Mouse (Mus musculus) embryonic facial prominence, embryonic 13.5 days (tissue): ENCODE results near the gene Grb14. TPM values are rescaled to one million over a fixed set of nuclear protein-coding genes. Genes with fewer than 3 reads are reported as not detected.

Source experiments
- ATAC-seq: fragments of 200-750 bp; cut with Nextera tagmentation; 2 replicates; pipeline ENCODE4 v1.8.0; 2017; ENCODE audit warnings: low read depth; ENCODE audit not compliant: insufficient number of reproducible peaks, insufficient read depth, low FRiP score, low TSS enrichment
- H3K27ac ChIP-seq: fragments of 300-500 bp; sonication (generic); 2 replicates; pipeline ENCODE4 v1.5.1; 2015; ENCODE audit warnings: moderate library complexity, mild to moderate bottlenecking, inconsistent platforms
- H3K27me3 ChIP-seq: fragments of 300-500 bp; sonication (generic); 2 replicates; pipeline ENCODE4 v1.6.1; 2015; ENCODE audit warnings: mild to moderate bottlenecking, inconsistent platforms
- H3K36me3 ChIP-seq: fragments of 300-500 bp; sonication (generic); 2 replicates; pipeline ENCODE4 v1.6.1; 2015; ENCODE audit warnings: mild to moderate bottlenecking, inconsistent platforms
- H3K4me1 ChIP-seq: fragments of 300-500 bp; sonication (generic); 2 replicates; pipeline ENCODE4 v1.6.1; 2015; ENCODE audit warnings: inconsistent platforms
- H3K4me2 ChIP-seq: fragments of 300-500 bp; sonication (generic); 2 replicates; pipeline ENCODE4 v1.6.1; 2015; ENCODE audit warnings: moderate library complexity, mild to moderate bottlenecking, inconsistent platforms
- H3K4me3 ChIP-seq: fragments of 300-500 bp; sonication (generic); 2 replicates; pipeline ENCODE4 v1.5.1; 2015; ENCODE audit warnings: mild to moderate bottlenecking, inconsistent platforms
- H3K9ac ChIP-seq: fragments of 300-500 bp; sonication (generic); 2 replicates; pipeline ENCODE4 v1.6.1; 2015; ENCODE audit warnings: mild to moderate bottlenecking, inconsistent platforms
- H3K9me3 ChIP-seq: fragments of 300-500 bp; sonication (generic); 2 replicates; pipeline ENCODE4 v1.6.1; 2016; ENCODE audit warnings: inconsistent platforms
- WGBS: fragments of 180-500 bp; shearing (Covaris S2); methylation state at CpG from one replicate; pipeline ENCODE4 v1.1.7; 2015; ENCODE audit warnings: mixed read lengths; 5-methylcytosine and 5-hydroxymethylcytosine counted together
- polyA plus RNA-seq: library from polyadenylated mRNA; unstranded; fragments of >200 nt; fragmentation: Nextera tagmentation; extraction: Ambion mirVana; gene quantifications from 2 replicates; pipeline ENCODE4 v1.2.1, GENCODE M21; 2015

Grb14 gene
- polyA plus RNA-seq, 1 experiment from 2014 or later: 10.7 TPM

DNA sequence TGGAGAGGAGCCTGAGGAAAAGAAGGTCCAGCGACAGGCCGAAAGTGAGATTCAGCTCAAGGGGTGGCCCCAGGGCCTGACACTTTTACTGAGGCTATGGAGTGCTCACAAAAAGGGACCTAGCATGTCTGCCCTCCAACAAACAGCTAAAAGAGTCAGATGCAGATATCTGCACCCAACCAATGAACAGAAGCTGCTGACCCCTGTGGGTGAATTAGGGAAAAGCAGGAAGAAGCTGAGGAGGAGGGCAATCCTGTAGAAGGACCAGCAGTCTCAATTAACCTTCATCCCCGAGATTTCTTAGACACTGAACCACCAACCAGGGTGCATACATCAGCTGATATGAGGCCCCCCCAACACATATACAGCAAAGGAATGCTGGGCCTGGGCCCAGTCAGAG lies 77.3 kb downstream of the Grb14 start:
- H3K4me3 ChIP-seq: no peak overlapping the region
- no peak for ATAC-seq
- no peaks in the 10 kb centered on the region for H3K4me1 ChIP-seq
- no peaks in the 10 kb centered on the region for H3K36me3 ChIP-seq
- no peak overlapping the region for H3K4me2 ChIP-seq
- H3K27ac ChIP-seq: no peak overlapping the region
- 71% methylated on average over 3 of the region's 3 CpGs for WGBS
- H3K9ac ChIP-seq: no peak overlapping the region
- no peaks in the 10 kb centered on the region for H3K27me3 ChIP-seq
- H3K9me3 ChIP-seq: no peaks in the 10 kb centered on the region

DNA sequence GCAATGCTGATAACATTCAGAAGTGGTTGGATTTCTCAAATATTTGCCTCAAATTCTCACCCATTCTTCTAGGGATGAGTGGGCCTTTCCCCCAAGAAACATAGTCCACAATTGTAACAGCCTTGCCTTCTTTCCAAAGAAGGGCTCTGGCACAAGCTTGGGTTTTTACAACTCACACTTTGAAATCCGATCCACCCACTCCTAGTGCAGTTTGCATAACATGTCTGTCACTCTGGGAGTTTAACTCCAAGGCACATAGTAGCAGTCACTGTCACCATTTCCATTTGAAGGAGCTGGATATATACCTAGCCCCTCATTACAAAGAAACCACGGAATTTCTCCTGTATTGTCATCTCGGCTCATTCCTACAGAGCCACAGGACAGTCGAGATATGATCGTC lies 103.9 kb downstream of the Grb14 start:
- no peak overlapping the region for H3K4me2 ChIP-seq
- no peak for ATAC-seq
- H3K36me3 ChIP-seq: no peaks in the 10 kb centered on the region
- no peak overlapping the region for H3K4me3 ChIP-seq
- no peaks in the 10 kb centered on the region for H3K27me3 ChIP-seq
- H3K27ac ChIP-seq: no peak overlapping the region
- WGBS: 55% methylated on average over 5 of the region's 5 CpGs
- H3K9me3 ChIP-seq: no peaks in the 10 kb centered on the region
- no peak overlapping the region for H3K9ac ChIP-seq
- H3K4me1 ChIP-seq: 0 out of 2 replicates have a peak, but pooled peaks cover 5% of the 10 kb centered on the region

DNA sequence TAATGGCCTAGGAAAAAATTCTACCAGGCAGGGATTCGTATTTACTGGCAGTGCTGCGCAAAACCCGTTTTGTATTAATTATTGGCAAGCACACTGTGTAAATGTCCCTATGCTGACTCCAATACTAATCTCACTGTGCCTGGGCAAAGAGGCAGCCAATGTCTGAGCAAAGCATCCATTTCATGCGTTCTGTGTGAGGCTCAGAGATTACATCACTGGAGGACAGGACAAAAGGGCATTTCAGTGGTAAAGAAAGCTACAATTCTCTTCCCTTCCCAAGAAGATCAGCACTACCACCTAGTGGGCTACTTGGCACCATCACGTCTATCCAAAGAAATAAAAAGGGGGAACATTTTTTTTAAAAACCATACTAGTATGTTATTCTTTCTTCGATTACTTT lies 109.3 kb downstream of the Grb14 start:
- no peak overlapping the region for H3K9ac ChIP-seq
- H3K27ac ChIP-seq: no peak overlapping the region
- no peak overlapping the region for H3K4me3 ChIP-seq
- WGBS: 45% methylated on average over 6 of the region's 6 CpGs
- no peaks in the 10 kb centered on the region for H3K27me3 ChIP-seq
- no peaks in the 10 kb centered on the region for H3K9me3 ChIP-seq
- no peaks in the 10 kb centered on the region for H3K36me3 ChIP-seq
- H3K4me1 ChIP-seq: no peaks in the 10 kb centered on the region
- ATAC-seq: no peak
- no peak overlapping the region for H3K4me2 ChIP-seq

DNA sequence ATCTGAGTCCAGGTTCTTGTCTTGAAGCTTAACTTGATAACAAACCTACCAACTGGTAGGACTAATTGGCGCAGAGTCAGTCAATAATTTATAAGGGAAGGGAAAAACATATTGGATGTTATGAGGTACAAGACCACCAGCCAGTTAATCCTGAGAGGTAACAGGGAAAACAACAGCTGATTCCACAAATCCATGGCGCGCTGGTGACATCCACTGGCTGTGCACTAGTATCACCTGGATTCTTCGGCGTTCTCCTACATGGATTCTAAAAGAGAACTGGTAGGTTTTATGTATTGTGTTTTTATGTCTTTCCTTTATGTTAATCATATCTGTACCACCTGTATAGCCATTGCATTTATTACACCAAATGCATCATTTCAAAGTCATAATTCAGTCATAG lies 119.9 kb downstream of the Grb14 start:
- H3K4me1 ChIP-seq: no peaks in the 10 kb centered on the region
- no peak overlapping the region for H3K27ac ChIP-seq
- no peaks in the 10 kb centered on the region for H3K36me3 ChIP-seq
- no peak overlapping the region for H3K9ac ChIP-seq
- no peak for ATAC-seq
- H3K9me3 ChIP-seq: no peaks in the 10 kb centered on the region
- H3K27me3 ChIP-seq: no peaks in the 10 kb centered on the region
- no peak overlapping the region for H3K4me2 ChIP-seq
- H3K4me3 ChIP-seq: no peak overlapping the region
- WGBS: 80% methylated on average over 5 of the region's 5 CpGs

DNA sequence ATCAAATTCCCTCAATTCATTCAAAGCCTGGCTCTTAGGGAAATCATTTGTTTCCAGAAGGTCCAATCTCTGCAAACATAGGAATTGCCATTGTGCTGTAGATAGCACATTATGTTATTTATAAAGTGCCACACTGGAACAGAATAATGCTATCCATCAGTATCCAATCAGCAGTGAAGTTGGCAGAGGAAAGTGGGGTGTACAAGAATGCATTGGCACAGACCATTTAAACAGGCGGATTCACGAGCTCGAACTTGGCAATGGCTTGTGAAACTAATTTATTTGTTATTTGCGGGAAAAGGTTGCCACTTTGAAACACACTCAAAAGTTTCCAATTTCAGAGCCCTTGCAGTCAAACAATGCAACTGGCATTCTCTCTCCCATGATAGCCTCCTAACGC lies 126.9 kb downstream of the Grb14 start:
- ATAC-seq: no peak
- Histone ChIP-seq H3K27me3 (no peaks in the 10 kb centered on the region), H3K4me3 (no peak overlapping the region), H3K4me1 (no peaks in the 10 kb centered on the region), H3K9me3 (no peaks in the 10 kb centered on the region), H3K9ac (no peak overlapping the region), H3K36me3 (no peaks in the 10 kb centered on the region), H3K4me2 (no peak overlapping the region), H3K27ac (no peak overlapping the region)
- 72% methylated on average over 5 of the region's 5 CpGs for WGBS

DNA sequence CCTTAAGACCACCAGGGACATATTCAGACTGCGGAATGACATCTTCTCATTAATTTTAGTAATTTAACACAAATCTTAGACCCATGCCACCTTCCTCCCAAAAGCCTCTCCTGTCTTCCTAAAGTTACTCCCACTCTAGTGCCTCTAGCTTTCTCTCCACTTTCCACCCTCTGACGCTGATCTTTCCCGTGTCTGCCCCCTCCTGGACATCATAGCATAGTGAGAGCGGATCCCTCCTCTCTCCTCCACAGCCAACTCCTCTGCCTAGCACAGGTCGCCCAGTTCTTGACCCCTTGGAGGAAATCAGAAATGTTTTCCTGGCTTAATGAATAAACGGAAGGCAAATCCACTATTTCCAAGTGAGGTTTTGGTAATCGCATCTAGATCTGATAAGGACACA lies 131.6 kb downstream of the Grb14 start:
- no peaks in the 10 kb centered on the region for H3K27me3 ChIP-seq
- H3K36me3 ChIP-seq: no peaks in the 10 kb centered on the region
- no peak overlapping the region for H3K9ac ChIP-seq
- H3K27ac ChIP-seq: no peak overlapping the region
- no peaks in the 10 kb centered on the region for H3K9me3 ChIP-seq
- 51% methylated on average over 7 of the region's 7 CpGs for WGBS
- H3K4me3 ChIP-seq: no peak overlapping the region
- no peak for ATAC-seq
- no peak overlapping the region for H3K4me2 ChIP-seq
- no peaks in the 10 kb centered on the region for H3K4me1 ChIP-seq

DNA sequence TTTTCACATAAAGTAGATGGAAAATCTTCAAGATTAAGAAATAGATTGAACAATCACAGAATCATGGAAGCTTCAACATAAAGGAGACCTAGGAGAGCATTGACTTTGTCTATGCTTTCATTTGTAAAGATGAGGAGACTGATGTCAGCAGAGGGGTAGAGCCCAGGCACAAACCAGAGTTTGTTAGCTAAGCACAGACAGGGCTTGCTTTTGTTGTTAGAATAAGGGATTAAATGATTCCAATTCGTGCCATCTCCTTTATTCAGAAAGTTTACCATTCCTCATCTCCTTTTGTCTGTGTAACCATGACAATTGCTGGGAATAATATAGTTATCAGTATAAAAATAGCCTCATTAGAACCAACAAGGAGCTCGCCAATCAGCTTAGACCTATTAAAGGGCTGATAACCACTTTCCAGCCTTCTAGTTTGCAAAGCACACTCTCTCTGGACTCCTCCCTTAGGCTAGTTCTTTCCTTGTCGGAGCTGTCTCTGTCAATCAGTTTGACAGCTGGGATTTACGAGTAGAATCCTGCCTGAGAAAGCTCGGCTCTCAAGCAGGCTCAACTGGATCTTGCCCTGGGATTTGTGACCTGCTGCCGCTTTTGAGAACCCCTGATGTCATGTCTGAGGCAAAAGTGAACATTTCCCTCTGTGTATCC lies 137.6 kb downstream of the Grb14 start:
- Histone ChIP-seq H3K9ac (no peak overlapping the region), H3K27ac (no peak overlapping the region), H3K4me1 (no peaks in the 10 kb centered on the region), H3K27me3 (no peaks in the 10 kb centered on the region), H3K9me3 (no peaks in the 10 kb centered on the region), H3K4me2 (no peak overlapping the region), H3K4me3 (no peak overlapping the region), H3K36me3 (no peaks in the 10 kb centered on the region)
- WGBS: 27% methylated on average over 6 of the region's 6 CpGs
- no peak for ATAC-seq

DNA sequence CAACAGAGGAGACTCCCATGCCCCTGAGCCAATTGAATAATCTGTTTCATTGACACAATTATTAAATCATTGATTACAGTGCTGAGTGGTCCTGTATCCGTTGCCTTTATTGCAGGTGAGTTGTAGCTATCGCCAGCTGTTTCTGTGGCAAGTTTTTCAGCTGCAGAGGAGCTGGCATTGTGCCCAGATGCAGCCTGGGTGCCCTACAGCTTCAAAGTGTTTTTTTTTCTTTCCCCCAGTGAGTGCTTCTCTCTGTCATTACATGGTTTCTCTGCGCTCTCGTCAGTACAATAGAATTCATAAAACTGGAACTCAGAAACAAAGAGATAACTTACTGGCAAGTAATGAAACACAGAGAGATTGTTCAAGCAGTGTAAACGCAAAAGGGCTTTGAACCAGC lies 139.1 kb downstream of the Grb14 start:
- ATAC-seq: no peak
- Histone ChIP-seq H3K4me3 (no peak overlapping the region), H3K27me3 (no peaks in the 10 kb centered on the region), H3K36me3 (no peaks in the 10 kb centered on the region), H3K9me3 (no peaks in the 10 kb centered on the region), H3K9ac (no peak overlapping the region), H3K4me2 (no peak overlapping the region), H3K27ac (no peak overlapping the region), H3K4me1 (no peaks in the 10 kb centered on the region)
- WGBS: 27% methylated on average over 5 of the region's 5 CpGs

DNA sequence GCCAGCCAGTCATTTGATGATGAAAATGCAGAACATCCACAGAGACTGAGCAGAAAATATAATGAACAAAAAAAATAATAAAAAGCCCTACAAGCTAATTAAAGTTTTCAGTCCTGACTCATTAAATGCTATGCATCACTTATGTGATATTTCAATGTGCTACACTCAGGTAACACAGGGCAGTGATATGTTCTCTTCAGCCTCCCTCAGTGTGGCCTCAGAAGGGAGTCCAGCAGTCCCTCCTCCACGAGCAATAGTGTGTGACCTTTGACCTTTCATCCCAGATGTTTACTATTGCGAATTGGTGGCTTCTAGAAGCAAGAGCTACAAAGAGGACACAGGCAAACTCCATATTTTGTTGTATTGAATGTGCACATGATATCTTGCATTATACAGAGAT lies 146.5 kb downstream of the Grb14 start:
- Histone ChIP-seq H3K9me3 (no peaks in the 10 kb centered on the region), H3K4me2 (no peak overlapping the region), H3K4me1 (no peaks in the 10 kb centered on the region), H3K27me3 (no peaks in the 10 kb centered on the region), H3K9ac (no peak overlapping the region), H3K36me3 (no peaks in the 10 kb centered on the region), H3K4me3 (no peak overlapping the region), H3K27ac (no peak overlapping the region)
- no peak for ATAC-seq
- WGBS: 27% methylated on average over 2 of the region's 2 CpGs

Other genes with a start within 250 kb of the Grb14 start
- 3.0 and 3.3 TPM in 2 replicates for gene Cobll1, start 214.4 kb upstream of the Grb14 start, polyA plus RNA-seq